Mouse (Mus musculus) ovary, adult 18-20 months (tissue): ENCODE data around the gene Tbc1d22a.

Experiments used
- DNase-seq: peaks from one replicate; pipeline ENCODE4 v3.0.0; 2022; ENCODE audit warnings: low spot score, mixed read lengths

Tbc1d22a gene

GRCm38 (mm10) chr15:86446064-86446463 lies 231.8 kb downstream of the Tbc1d22a start:
- no peak for DNase-seq

GRCm38 (mm10) chr15:86447251-86447650 lies 233.0 kb downstream of the Tbc1d22a start:
- no peak for DNase-seq

GRCm38 (mm10) chr15:86449236-86449635 lies 235.0 kb downstream of the Tbc1d22a start:
- DNase-seq: no peak

GRCm38 (mm10) chr15:86449794-86450193 lies 235.5 kb downstream of the Tbc1d22a start:
- DNase-seq: no peak

GRCm38 (mm10) chr15:86459413-86459812 lies 245.2 kb downstream of the Tbc1d22a start:
- no peak for DNase-seq

- DNase-seq: no peak
Observed at GRCm38 (mm10) chr15:86462636-86463035, 248.4 kb downstream of the Tbc1d22a start.

- DNase-seq: no peak
Observed at GRCm38 (mm10) chr15:86468082-86468481, 253.8 kb downstream of the Tbc1d22a start.

GRCm38 (mm10) chr15:86471136-86471535 lies 256.9 kb downstream of the Tbc1d22a start:
- no peak for DNase-seq

- DNase-seq: no peak
Observed at GRCm38 (mm10) chr15:86473473-86473872, 259.2 kb downstream of the Tbc1d22a start.

- DNase-seq: no peak
Observed at GRCm38 (mm10) chr15:86474951-86475350, 260.7 kb downstream of the Tbc1d22a start.

- no peak for DNase-seq
Observed at GRCm38 (mm10) chr15:86476483-86476882, 262.2 kb downstream of the Tbc1d22a start.

GRCm38 (mm10) chr15:86477032-86477431 lies 262.8 kb downstream of the Tbc1d22a start:
- DNase-seq: no peak

GRCm38 (mm10) chr15:86477471-86477992 lies 263.3 kb downstream of the Tbc1d22a start:
- no peak for DNase-seq

- no peak for DNase-seq
Observed at GRCm38 (mm10) chr15:86478685-86479502, 264.6 kb downstream of the Tbc1d22a start.

GRCm38 (mm10) chr15:86482362-86482761 lies 268.1 kb downstream of the Tbc1d22a start:
- DNase-seq: no peak

- no peak for DNase-seq
Observed at GRCm38 (mm10) chr15:86485815-86486214, 271.6 kb downstream of the Tbc1d22a start.

- no peak for DNase-seq
Observed at GRCm38 (mm10) chr15:86487359-86487758, 273.1 kb downstream of the Tbc1d22a start.

- no peak for DNase-seq
Observed at GRCm38 (mm10) chr15:86491434-86492099, 277.3 kb downstream of the Tbc1d22a start.

GRCm38 (mm10) chr15:86492636-86493035 lies 278.4 kb downstream of the Tbc1d22a start:
- no peak for DNase-seq

- no peak for DNase-seq
Observed at GRCm38 (mm10) chr15:86496209-86496608, 281.9 kb downstream of the Tbc1d22a start.

GRCm38 (mm10) chr15:86496646-86497045 lies 282.4 kb downstream of the Tbc1d22a start:
- no peak for DNase-seq

GRCm38 (mm10) chr15:86500536-86500935 lies 286.3 kb downstream of the Tbc1d22a start:
- no peak for DNase-seq

- no peak for DNase-seq
Observed at GRCm38 (mm10) chr15:86503413-86503812, 289.2 kb downstream of the Tbc1d22a start.
